Mouse (Mus musculus): Measurements from ENCODE around the gene Asxl1. TPM values are rescaled to one million over a fixed set of nuclear protein-coding genes. Genes with fewer than 3 reads are reported as not detected.

The Asxl1 gene
- polyA plus RNA-seq, 1 experiment, result 55.7 TPM

DNA sequence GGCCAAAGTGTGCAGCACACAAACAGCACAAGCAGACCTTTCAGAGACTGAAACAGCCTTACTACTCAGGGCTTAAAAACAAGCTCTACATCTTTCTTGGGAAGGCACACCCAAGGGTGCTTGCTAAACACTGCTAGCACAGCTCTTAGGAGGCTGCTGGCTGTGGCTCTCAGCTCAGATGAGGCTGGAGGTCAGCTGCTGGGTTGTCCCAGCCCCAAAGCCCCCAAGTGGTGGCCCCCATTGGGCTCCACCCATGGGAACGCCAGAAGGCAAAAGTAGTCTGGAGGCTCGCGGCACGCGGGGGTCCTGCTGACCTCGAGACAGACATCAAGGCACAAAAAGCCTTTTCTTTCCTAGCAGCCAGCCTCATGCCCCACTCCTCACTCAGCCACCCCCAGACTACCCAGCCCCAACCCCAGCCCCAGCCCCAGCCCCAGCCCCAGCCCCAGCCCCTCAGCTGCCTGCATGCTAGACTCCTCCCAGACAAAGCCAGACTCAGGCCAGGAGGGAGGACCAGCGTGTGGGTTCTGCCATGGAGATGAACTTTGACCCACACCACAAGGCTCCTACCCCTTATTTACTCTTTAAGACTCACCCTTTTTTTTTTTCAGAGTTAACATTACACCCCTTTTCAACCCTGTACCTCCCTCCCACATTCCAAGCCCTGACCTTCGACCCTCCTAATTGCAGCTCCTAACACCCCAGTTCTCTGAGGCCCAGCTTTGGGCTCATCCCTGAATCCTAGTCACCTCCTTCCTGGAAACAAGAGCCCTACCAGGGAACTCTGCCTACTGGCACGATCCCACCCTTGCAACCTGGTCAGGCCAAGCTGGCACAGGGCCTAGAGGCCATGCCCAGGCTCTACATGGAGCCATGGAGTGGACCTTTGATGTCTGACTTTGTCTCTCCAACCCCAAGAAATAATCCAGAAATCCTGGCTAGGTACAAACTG, 89.5 kb downstream of the Asxl1 start:
- H3K9me3 ChIP-seq (replicated peaks; ENCODE audit: control insufficient read depth, insufficient read depth, low read length, poor library complexity, severe bottlenecking), result no peaks in the 10 kb centered on the region
- H3K36me3 ChIP-seq (ENCODE audit: control insufficient read depth, insufficient read depth, low read length, poor library complexity, severe bottlenecking), result no peaks in the 10 kb centered on the region
- TF ChIP-seq CTCF (IDR thresholded peaks at IDR 0.05; ENCODE audit: low read depth, low read length), result no peak
- TF ChIP-seq POLR2A (IDR thresholded peaks at IDR 0.05; ENCODE audit: insufficient read depth, low read length), result no peak
- TF ChIP-seq EP300 (IDR thresholded peaks at IDR 0.05; ENCODE audit: insufficient read depth, low read depth, low read length), result no peak
- no peak overlapping the region for H3K9ac ChIP-seq (ENCODE audit: low read depth, poor library complexity, severe bottlenecking)
- no peak overlapping the region for H3K27ac ChIP-seq (ENCODE audit: insufficient read depth, low read length)
- no peaks in the 10 kb centered on the region for H3K27me3 ChIP-seq (ENCODE audit: control insufficient read depth, insufficient read depth, low read length, poor library complexity, severe bottlenecking)
- peaks cover 4% of the 10 kb centered on the region for H3K4me1 ChIP-seq (ENCODE audit: control insufficient read depth, insufficient read depth, low read length)
- no peak overlapping the region for H3K4me3 ChIP-seq (ENCODE audit: low read depth, low read length)

DNA sequence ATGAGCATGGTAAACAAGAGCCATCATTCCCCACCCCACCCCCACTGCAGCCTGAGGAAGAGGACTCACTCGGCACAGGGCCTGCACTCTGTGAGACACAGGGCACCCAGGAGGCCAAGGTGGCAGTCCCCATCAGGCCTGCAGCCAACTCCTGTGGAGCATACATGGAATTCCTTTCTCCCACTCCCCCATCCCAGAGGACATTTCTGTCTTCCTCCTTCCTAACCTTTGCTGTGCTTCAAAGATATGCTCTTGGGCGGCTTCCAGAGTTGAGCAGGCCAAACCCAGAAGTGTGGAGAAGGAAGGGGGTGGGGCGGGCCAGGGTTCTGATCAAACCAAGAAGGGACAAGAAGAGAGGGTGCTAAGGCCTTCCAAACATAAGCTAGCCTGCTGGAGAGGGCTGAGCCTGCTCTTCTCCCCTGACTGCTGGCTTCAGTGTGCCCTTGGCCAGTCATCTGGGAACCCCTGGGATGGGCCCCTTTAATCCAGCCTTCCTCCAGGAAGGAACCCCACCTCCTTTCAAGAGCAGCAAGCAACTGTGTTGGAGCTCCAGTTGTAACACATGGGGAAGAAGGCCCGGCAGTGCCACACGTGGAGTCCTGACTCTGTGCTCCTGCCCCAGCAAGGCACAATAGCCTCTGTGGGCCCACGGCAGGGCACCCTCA, 91.1 kb downstream of the Asxl1 start:
- H3K27me3 ChIP-seq (ENCODE audit: control insufficient read depth, insufficient read depth, low read length, poor library complexity, severe bottlenecking), result no peaks in the 10 kb centered on the region
- no peak overlapping the region for H3K27ac ChIP-seq (ENCODE audit: insufficient read depth, low read length)
- no peak for TF ChIP-seq POLR2A (IDR thresholded peaks at IDR 0.05; ENCODE audit: insufficient read depth, low read length)
- no peak for TF ChIP-seq EP300 (IDR thresholded peaks at IDR 0.05; ENCODE audit: insufficient read depth, low read depth, low read length)
- TF ChIP-seq CTCF (IDR thresholded peaks at IDR 0.05; ENCODE audit: low read depth, low read length), result no peak
- H3K9me3 ChIP-seq (replicated peaks; ENCODE audit: control insufficient read depth, insufficient read depth, low read length, poor library complexity, severe bottlenecking), result no peaks in the 10 kb centered on the region
- no peaks in the 10 kb centered on the region for H3K36me3 ChIP-seq (ENCODE audit: control insufficient read depth, insufficient read depth, low read length, poor library complexity, severe bottlenecking)
- H3K9ac ChIP-seq (ENCODE audit: low read depth, poor library complexity, severe bottlenecking), result no peak overlapping the region
- no peak overlapping the region for H3K4me3 ChIP-seq (ENCODE audit: low read depth, low read length)
- peaks cover 8% of the 10 kb centered on the region for H3K4me1 ChIP-seq (ENCODE audit: control insufficient read depth, insufficient read depth, low read length)

DNA sequence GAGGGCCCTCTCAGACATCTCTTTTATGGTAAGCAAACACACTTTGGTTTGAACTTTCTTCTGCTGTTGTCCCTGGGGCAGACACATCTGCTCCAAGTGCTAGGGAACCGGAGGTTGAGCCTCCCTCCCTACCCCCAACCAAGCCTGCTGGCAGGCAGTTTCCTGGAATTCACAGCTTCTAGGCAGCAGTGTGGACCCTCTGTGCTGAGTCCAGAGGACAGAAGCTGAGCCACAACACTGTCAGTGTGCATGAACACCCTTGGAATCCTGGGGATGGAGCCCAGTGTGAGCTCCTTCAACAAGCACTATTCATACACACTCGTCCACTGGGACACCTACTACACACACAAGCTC, 91.7 kb downstream of the Asxl1 start:
- TF ChIP-seq POLR2A (IDR thresholded peaks at IDR 0.05; ENCODE audit: insufficient read depth, low read length) (no peak), CTCF (IDR thresholded peaks at IDR 0.05; ENCODE audit: low read depth, low read length) (no peak), EP300 (IDR thresholded peaks at IDR 0.05; ENCODE audit: insufficient read depth, low read depth, low read length) (no peak)
- Histone ChIP-seq H3K4me1 (ENCODE audit: control insufficient read depth, insufficient read depth, low read length) (peaks cover 10% of the 10 kb centered on the region), H3K36me3 (ENCODE audit: control insufficient read depth, insufficient read depth, low read length, poor library complexity, severe bottlenecking) (no peaks in the 10 kb centered on the region), H3K27me3 (ENCODE audit: control insufficient read depth, insufficient read depth, low read length, poor library complexity, severe bottlenecking) (no peaks in the 10 kb centered on the region), H3K9ac (ENCODE audit: low read depth, poor library complexity, severe bottlenecking) (no peak overlapping the region), H3K9me3 (replicated peaks; ENCODE audit: control insufficient read depth, insufficient read depth, low read length, poor library complexity, severe bottlenecking) (no peaks in the 10 kb centered on the region), H3K4me3 (ENCODE audit: low read depth, low read length) (no peak overlapping the region), H3K27ac (ENCODE audit: insufficient read depth, low read length) (no peak overlapping the region)

DNA sequence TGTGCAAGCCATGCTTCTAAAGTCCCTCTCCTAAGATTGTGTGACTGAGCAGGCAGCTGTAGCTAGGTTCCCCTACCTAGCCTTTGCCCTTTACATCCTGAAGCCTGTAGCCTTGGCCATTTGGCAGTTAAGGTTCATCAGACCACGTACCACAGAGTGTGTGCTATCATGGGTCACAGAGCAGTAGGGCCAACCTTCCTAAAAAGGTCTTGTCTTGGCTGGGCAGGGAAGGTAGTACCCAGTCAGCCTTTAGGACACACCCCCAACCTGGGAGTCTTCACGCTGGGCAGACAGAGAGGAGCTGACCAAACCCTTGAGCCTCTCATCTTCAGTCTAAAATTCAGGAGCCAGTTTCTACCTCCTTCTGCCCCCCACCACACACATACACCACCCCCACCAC, 95.1 kb downstream of the Asxl1 start:
- Histone ChIP-seq H3K27me3 (ENCODE audit: control insufficient read depth, insufficient read depth, low read length, poor library complexity, severe bottlenecking) (no peaks in the 10 kb centered on the region), H3K9me3 (replicated peaks; ENCODE audit: control insufficient read depth, insufficient read depth, low read length, poor library complexity, severe bottlenecking) (no peaks in the 10 kb centered on the region), H3K27ac (ENCODE audit: insufficient read depth, low read length) (no peak overlapping the region), H3K36me3 (ENCODE audit: control insufficient read depth, insufficient read depth, low read length, poor library complexity, severe bottlenecking) (no peaks in the 10 kb centered on the region), H3K4me3 (ENCODE audit: low read depth, low read length) (no peak overlapping the region), H3K4me1 (ENCODE audit: control insufficient read depth, insufficient read depth, low read length) (peaks cover 13% of the 10 kb centered on the region), H3K9ac (ENCODE audit: low read depth, poor library complexity, severe bottlenecking) (no peak overlapping the region)
- TF ChIP-seq POLR2A (IDR thresholded peaks at IDR 0.05; ENCODE audit: insufficient read depth, low read length) (no peak), EP300 (IDR thresholded peaks at IDR 0.05; ENCODE audit: insufficient read depth, low read depth, low read length) (no peak), CTCF (IDR thresholded peaks at IDR 0.05; ENCODE audit: low read depth, low read length) (no peak)

DNA sequence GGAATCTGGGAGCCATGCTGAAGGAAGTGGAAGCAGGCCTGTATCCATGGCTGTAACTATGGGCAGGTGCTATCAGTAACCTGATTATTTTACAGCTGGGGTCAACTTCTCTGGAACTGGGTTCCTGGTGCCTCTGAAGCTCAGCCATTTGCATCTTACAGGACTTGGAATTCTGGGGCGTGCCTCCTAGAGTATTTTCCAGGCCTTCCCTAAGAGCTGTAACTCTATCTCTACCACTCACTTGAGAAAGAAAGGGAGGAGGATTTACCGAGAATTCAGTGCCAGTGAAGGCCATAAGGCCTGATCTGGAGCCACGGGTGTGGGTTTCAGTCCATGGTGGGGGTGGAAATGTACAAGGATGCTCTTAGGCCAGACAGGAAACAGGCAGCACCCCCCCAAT, 95.6 kb downstream of the Asxl1 start:
- Histone ChIP-seq H3K4me1 (ENCODE audit: control insufficient read depth, insufficient read depth, low read length) (peaks cover 13% of the 10 kb centered on the region), H3K9ac (ENCODE audit: low read depth, poor library complexity, severe bottlenecking) (no peak overlapping the region), H3K4me3 (ENCODE audit: low read depth, low read length) (no peak overlapping the region), H3K27me3 (ENCODE audit: control insufficient read depth, insufficient read depth, low read length, poor library complexity, severe bottlenecking) (no peaks in the 10 kb centered on the region), H3K27ac (ENCODE audit: insufficient read depth, low read length) (peak overlapping the region; percentile 46), H3K36me3 (ENCODE audit: control insufficient read depth, insufficient read depth, low read length, poor library complexity, severe bottlenecking) (no peaks in the 10 kb centered on the region), H3K9me3 (replicated peaks; ENCODE audit: control insufficient read depth, insufficient read depth, low read length, poor library complexity, severe bottlenecking) (no peaks in the 10 kb centered on the region)
- TF ChIP-seq POLR2A (IDR thresholded peaks at IDR 0.05; ENCODE audit: insufficient read depth, low read length), result no peak
- TF ChIP-seq EP300 (IDR thresholded peaks at IDR 0.05; ENCODE audit: insufficient read depth, low read depth, low read length), result no peak
- no peak for TF ChIP-seq CTCF (IDR thresholded peaks at IDR 0.05; ENCODE audit: low read depth, low read length)

DNA sequence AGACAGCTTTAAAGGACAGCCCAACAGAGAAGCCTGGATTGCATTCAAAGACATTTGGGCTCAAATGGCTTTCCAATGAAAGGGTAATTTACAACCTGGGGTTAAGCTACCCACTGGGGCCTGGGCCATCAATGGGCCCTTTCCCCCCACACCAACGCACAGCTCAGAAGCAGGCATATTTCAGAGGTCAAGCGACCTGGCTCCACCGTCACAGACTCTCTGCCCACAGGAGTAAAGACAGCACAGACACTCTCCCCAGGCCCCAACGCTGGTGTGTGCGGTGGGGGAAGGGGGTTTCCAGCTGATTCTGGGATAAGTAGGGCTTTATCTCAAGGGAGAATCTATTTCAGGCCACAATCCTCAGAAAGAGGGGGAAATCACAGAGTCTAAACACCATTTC, 97.1 kb downstream of the Asxl1 start:
- Histone ChIP-seq H3K27ac (ENCODE audit: insufficient read depth, low read length) (no peak overlapping the region), H3K27me3 (ENCODE audit: control insufficient read depth, insufficient read depth, low read length, poor library complexity, severe bottlenecking) (no peaks in the 10 kb centered on the region), H3K9me3 (replicated peaks; ENCODE audit: control insufficient read depth, insufficient read depth, low read length, poor library complexity, severe bottlenecking) (no peaks in the 10 kb centered on the region), H3K36me3 (ENCODE audit: control insufficient read depth, insufficient read depth, low read length, poor library complexity, severe bottlenecking) (no peaks in the 10 kb centered on the region), H3K4me3 (ENCODE audit: low read depth, low read length) (no peak overlapping the region), H3K4me1 (ENCODE audit: control insufficient read depth, insufficient read depth, low read length) (peaks cover 9% of the 10 kb centered on the region), H3K9ac (ENCODE audit: low read depth, poor library complexity, severe bottlenecking) (no peak overlapping the region)
- TF ChIP-seq CTCF (IDR thresholded peaks at IDR 0.05; ENCODE audit: low read depth, low read length) (no peak), POLR2A (IDR thresholded peaks at IDR 0.05; ENCODE audit: insufficient read depth, low read length) (no peak), EP300 (IDR thresholded peaks at IDR 0.05; ENCODE audit: insufficient read depth, low read depth, low read length) (no peak)
